Mouse (Mus musculus): ENCODE data around the gene Paqr5.

GRCm38 (mm10) chr9:61960753-61961152, 65.9 kb downstream of the Paqr5 start:
- TF ChIP-seq MAFK (IDR thresholded peaks at IDR 0.05; ENCODE audit: insufficient read depth, low read depth, low read length), result no peak
- TF ChIP-seq HCFC1 (IDR thresholded peaks at IDR 0.05; ENCODE audit: borderline replicate concordance, insufficient read depth, low read length), result no peak
- no peak for TF ChIP-seq CHD2 (IDR thresholded peaks at IDR 0.05; ENCODE audit: low read depth, low read length)
- TF ChIP-seq ZNF384 (IDR thresholded peaks at IDR 0.05; ENCODE audit: low read depth, low read length), result no peak
